Mouse (Mus musculus) naive thymus-derived CD4-positive, alpha-beta T cell, adult 2 months (primary cell): Measurements from ENCODE around the gene Ccdc107.
A peak's percentile ranks its signal among the peaks of the same experiment; 100 is the strongest.

Experiments used
- DNase-seq: peaks from one replicate; pipeline ENCODE4 v3.0.0-alpha.2; 2011; ENCODE audit warnings: low read depth

The Ccdc107 gene

DNA sequence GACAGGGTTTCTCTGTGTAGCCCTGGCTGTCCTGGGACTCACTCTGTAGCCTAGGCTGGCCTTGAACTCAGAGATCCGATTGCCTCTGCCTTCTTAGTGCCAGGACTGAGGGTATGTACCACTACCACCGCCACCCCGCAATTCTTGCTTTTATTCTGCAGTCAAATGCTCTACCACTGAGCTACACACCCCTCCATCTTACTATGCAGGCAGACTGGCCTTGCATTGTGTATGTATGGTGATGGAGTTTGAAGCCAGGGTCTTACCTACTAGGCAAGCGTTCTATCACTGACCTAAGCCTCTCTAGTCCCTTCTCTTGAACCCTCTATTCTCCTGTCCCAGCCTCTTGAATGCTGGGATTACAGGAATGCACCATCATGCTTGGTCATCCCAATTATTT is 20.6 kb downstream of the Ccdc107 start:
- DNase-seq = no peak

DNA sequence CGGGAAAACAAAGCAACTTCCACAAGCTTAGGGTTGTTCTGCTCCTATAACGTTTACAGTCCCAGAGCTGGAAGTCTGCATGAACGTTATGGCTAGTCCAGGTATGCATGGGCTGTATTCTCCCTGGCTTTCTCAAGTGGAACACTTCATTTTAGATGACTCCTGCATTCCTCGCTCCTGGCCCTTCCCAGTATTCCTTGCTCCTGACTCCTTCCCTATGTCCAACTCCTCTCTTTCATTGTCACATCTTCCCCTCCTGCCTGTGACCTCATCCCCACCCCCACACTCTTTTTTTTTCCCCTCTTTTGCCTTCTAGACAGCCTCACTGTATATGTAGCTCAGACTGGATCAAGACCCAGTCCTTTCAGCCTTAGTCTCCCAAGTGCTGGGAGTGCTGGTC is 21.1 kb downstream of the Ccdc107 start:
- DNase-seq = no peak

DNA sequence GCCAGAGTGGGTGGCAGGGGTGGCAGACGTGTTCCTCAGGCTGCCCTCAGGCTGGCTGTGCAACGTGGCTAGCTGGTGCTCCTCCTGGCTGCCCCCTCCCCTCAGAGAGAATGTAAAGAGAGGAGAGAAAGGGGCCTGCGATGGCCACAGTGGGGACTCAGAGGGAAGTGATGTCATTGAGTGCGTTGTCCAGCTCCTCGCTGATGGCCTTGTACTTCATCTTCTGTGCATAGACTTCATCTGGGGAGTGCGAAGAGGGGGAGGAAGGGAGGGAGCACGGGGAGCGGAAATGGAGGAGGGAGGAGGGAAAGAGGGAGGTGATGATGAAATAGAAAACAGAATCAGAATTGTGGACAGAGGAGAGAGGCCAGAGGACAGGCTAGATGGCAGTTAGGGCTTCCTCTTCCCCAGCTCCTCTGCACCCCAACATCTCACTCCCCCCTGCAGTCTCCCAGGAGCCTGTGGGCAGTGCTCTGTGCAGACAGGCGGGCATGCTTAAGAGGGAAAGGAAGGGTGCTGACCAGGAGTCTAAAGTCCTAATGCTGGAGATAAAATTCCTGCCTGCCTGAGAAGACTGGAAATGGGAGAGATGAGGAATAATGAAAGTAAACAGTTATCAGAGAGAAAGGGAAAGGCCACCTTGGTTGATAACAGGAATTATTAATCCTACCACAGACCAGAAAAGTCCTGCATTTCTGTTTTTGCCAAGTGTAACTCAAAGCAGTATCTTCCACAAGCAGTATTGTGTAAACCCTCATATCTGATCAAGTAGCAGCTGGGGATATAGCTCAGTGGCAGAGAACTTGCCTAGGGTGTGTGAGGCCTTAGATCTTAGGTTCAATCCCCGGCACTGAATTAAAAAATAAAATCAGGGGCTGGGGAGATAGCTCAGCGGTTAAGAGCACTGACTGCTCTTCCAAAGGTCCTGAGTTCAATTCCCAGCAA is 23.3 kb downstream of the Ccdc107 start:
- DNase-seq = no peak

DNA sequence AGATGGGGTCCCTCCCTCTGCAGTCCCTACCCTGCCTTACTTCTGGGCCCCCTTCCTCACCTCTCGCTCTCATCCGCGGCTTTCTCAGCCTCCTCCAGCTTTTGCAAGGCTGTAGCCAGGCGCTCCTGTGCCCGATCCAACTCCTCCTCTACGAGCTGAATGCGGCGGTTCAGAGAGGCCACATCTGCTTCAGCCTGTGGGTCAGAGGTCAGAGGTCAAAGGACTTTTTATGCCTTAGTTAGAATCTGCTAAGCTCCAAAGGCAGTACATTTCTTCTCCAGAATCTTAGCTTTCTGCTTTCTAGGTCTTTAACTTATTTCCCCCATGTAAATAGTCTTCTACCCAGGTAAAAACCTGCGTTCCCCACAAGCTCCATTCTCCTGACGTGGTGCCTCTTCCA is 26.9 kb downstream of the Ccdc107 start:
- DNase-seq = no peak

DNA sequence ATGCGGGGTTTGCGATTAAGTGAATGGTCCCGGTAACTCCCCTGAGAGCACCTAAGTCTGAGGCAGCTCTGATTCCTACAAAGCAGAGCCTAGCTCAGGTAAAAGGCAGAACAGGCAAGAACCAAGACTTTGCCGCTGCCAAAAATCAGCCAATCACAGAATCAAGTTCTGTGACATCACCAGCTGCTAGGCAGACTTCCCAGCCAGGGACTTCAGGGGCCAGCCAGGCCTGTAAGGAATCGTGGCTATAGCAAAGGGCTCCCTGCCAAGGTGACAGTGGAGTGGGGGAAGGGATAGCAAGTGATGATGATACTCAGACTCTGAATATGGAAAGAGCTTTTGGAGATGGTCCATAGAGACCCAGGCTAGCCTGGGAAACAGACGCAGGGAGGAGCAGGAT is 27.3 kb downstream of the Ccdc107 start:
- DNase-seq = peak; percentile 93

DNA sequence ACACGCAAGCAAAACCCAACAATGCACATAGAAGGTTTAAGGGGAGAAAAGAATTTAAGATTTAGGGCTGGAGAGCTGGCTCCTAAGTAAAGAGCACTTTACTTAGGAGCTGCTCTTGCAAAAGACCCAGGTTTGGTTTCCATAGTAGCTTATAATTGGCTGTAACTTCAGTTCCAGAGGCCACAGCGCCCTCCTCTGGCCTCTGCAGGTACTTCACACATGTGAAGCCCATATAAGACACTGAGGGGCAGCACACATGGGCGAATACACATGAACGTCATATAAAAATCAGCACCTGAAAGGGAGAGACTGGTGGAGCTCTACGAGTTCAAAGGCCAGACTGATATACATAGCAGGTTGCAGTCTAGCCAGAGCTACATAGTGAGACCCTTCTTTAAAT is 35.2 kb downstream of the Ccdc107 start:
- DNase-seq = peak; percentile 62

DNA sequence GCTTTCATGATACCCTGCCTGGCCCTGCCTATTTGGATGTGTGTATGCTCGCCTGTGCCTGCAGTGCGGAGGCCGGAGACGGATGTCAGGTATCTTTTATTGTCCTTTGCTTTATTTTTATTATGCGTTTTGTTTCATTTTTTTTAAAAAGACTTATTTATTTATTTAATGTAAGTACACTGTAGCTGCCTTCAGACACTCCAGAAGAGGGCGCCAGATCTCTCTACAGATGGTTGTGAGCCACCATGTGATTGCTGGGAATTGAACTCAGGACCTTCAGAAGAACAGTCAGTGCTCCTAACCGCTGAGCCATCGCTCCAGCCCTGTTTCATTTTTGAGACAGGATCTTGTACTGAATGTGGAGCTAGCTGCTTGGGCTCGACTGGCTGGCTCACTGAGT is 35.8 kb downstream of the Ccdc107 start:
- DNase-seq = peak; percentile 56

DNA sequence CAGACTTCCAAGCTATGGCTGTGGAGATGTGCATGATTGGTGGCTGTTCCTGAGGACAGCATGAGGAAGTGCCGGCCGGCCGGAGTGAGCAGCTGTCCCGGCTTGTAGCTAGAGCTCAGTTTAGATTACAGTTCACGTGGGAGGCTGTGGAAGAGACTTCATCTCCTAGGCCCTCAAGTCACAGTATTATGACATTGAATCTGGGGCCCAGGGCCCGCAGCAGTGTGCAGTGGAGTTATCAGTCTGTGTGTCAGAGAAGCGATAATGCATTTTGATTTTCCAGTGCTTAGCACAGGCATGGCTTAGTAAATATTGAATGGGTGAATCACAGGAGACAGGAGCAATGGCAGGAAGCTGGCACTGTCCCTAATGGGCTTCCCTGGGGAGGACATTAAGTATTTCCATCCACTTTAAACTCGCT is 37.4 kb downstream of the Ccdc107 start:
- no peak for DNase-seq

DNA sequence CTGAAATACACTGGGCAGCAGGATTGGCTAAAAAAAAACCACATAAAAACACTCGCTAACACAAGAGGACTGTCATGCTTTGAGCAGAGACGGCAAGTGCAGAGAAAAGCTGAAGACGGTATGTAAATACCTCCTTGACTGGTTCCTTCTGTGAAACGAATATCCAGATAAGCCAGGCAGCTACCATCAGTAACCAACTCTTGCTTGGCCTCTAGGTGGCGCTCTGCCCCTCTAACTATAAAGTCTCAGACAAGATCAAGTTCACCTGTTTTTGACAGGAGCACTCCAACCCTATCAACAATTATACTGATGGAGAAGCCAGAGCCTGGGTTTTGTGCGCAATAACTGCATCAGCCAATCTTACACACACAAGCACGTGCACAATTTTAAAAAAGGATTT is 37.9 kb downstream of the Ccdc107 start:
- DNase-seq = peak; percentile 91

DNA sequence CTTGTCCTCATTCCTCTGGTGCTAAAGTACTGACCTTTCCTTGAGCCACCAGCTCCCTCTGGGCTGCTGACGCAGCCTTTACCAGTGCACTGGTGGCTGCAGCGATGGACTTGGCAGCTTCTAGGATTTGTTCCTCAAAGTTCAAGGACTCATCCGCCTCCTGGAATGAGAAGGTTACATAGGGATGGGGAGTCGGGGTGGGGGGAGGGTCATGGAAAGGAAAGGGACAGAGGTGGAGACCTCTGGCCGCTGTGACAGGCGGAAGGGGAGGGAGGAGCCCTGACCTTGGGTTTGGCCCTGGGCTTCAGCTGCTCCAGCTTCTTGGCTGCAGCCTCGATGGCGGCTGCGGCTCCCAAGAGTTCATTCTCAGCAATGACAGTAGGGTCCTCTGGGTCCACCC is 40.6 kb downstream of the Ccdc107 start:
- no peak for DNase-seq

DNA sequence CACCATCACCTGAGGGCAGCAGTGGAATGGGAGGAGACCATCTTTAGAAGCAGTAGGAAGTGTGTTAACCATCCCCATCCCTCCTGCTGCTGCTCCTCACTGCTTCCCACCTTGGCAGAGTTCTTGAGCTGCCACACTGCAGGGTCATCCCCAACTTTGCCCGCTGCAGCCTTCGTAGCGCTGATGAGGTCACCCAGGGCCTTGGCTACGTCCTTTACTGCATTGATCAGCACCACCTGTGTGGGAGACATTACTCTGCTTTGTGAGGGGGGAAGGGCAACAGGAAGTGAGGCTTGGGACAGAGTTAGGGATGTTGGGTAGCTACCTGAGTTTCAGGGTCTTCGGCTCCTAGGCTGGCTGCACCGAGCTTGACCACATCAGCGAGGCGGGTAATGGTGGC is 42.9 kb downstream of the Ccdc107 start:
- no peak for DNase-seq

DNA sequence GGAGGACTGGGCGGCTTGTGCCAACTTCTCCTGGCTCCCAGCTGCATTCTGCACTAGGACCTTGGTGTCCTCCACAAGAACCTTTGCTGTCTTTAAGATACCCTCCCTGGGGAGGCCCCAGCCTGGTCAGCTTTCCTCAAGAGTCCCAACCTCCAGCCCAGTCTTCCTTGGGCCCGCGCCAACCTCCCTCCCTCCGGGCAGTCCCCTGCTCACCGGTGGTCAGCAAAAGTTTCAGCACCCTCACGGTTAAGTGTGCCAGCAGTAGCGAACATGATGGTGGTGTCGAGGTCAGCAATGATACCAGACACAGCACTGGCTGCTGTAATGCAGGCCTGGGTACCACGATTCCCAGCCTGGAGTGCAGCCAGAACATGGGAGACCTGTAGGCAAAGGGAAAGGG is 43.3 kb downstream of the Ccdc107 start:
- DNase-seq = no peak

DNA sequence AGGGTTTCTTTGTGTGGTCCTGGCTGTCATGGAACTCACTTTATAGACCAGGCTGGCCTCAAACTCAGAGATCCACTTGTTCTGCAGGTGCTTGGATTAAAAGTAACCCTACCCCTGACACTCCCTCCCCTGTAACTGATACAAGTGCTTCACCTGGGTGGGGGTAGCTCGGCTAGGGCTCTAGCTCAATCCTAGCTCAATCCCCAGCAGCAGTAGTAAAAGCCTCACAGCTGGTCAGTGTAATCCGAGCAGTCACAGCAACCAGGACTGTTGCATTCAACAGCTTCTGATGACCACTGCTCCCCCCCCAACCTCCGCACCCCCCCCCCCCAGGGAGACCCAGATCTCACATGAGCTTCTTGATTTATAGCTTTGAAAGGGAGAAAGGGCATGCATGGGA is 49.3 kb downstream of the Ccdc107 start:
- no peak for DNase-seq
